Mouse (Mus musculus) liver, adult (tissue): ENCODE data around the gene Cdk5rap2.

Source experiments
- GATA4 ChIP-seq: IDR thresholded peaks from 2 replicates; pipeline ENCODE4 v1.6.1; 2014; ENCODE audit warnings: mild to moderate bottlenecking, low read length; ENCODE audit not compliant: insufficient replicate concordance

The Cdk5rap2 gene

GRCm38 (mm10) chr4:70311530-70311929, 98.7 kb downstream of the Cdk5rap2 start:
- TF ChIP-seq GATA4, result no peak

GRCm38 (mm10) chr4:70307230-70307629, 103.0 kb downstream of the Cdk5rap2 start:
- TF ChIP-seq GATA4, result no peak

GRCm38 (mm10) chr4:70303870-70304269, 106.4 kb downstream of the Cdk5rap2 start:
- no peak for TF ChIP-seq GATA4

- TF ChIP-seq GATA4, result no peak
Measured at GRCm38 (mm10) chr4:70301187-70301586, 109.1 kb downstream of the Cdk5rap2 start.

GRCm38 (mm10) chr4:70289361-70289760, 120.9 kb downstream of the Cdk5rap2 start:
- TF ChIP-seq GATA4, result no peak

GRCm38 (mm10) chr4:70283163-70283562, 127.1 kb downstream of the Cdk5rap2 start:
- no peak for TF ChIP-seq GATA4

GRCm38 (mm10) chr4:70278882-70279281, 131.4 kb downstream of the Cdk5rap2 start:
- TF ChIP-seq GATA4, result no peak

- no peak for TF ChIP-seq GATA4
Measured at GRCm38 (mm10) chr4:70278057-70278456, 132.2 kb downstream of the Cdk5rap2 start.

GRCm38 (mm10) chr4:70272943-70273342, 137.3 kb downstream of the Cdk5rap2 start:
- TF ChIP-seq GATA4, result no peak

GRCm38 (mm10) chr4:70272527-70272926, 137.7 kb downstream of the Cdk5rap2 start:
- no peak for TF ChIP-seq GATA4

- no peak for TF ChIP-seq GATA4
Measured at GRCm38 (mm10) chr4:70267213-70267906, 142.9 kb downstream of the Cdk5rap2 start.

GRCm38 (mm10) chr4:70265248-70265647, 145.0 kb downstream of the Cdk5rap2 start:
- TF ChIP-seq GATA4, result no peak

GRCm38 (mm10) chr4:70262850-70263249, 147.4 kb downstream of the Cdk5rap2 start:
- TF ChIP-seq GATA4, result no peak

GRCm38 (mm10) chr4:70261315-70261714, 148.9 kb downstream of the Cdk5rap2 start:
- TF ChIP-seq GATA4, result no peak

- TF ChIP-seq GATA4, result no peak
Measured at GRCm38 (mm10) chr4:70260419-70260807, 149.8 kb downstream of the Cdk5rap2 start.

GRCm38 (mm10) chr4:70259726-70260418, 150.4 kb downstream of the Cdk5rap2 start:
- no peak for TF ChIP-seq GATA4

- TF ChIP-seq GATA4, result no peak
Measured at GRCm38 (mm10) chr4:70258826-70259225, 151.4 kb downstream of the Cdk5rap2 start.

- no peak for TF ChIP-seq GATA4
Measured at GRCm38 (mm10) chr4:70258205-70258604, 152.0 kb downstream of the Cdk5rap2 start.
